8 mouse cellular contexts compared by ENCODE assay signal in genomic region chr8:11187581-11188271, GRCm38 (mm10).
A peak's percentile ranks its signal among the peaks of the same experiment; 100 is the strongest.
DNase-seq lines count a peak whose midpoint lies in the region; ATAC-seq and TF ChIP-seq lines count a peak whose summit lies in the region.

No protein-coding gene starts in this region.

- H3K27ac ChIP-seq in embryonic facial prominence, embryonic 14.5 days (replicated peaks; ENCODE audit: low read depth, low read length) = no peak overlapping the region
- H3K27ac ChIP-seq in heart, embryonic 13.5 days (replicated peaks) = no peak overlapping the region; the same call in 1 of the 2 replicates
- no peak overlapping the region for H3K27ac ChIP-seq in kidney, postnatal 0 days
- no peak overlapping the region for H3K27ac ChIP-seq in liver, adult 2 months (replicated peaks; ENCODE audit: insufficient read depth, low read depth, low read length)

- DNase-seq in A20 (ENCODE audit: low read depth, low spot score) = peak; percentile 77
- DNase-seq in adrenal gland, postnatal 36 days = peak; percentile 66 to 71
- peak; percentile 82 for DNase-seq in embryonic facial prominence, embryonic 14.5 days (ENCODE audit: low spot score)
- DNase-seq in kidney, postnatal 0 days (ENCODE audit: low spot score) = peak; percentile 90
- peak; percentile 37 for DNase-seq in liver, adult 2 months (ENCODE audit: extremely low read depth, low read depth, low spot score)
- DNase-seq in splenic B cell, adult 2 months (ENCODE audit: low read depth, low spot score) = peak; percentile 88

- H3K27me3 ChIP-seq in embryonic facial prominence, embryonic 14.5 days (replicated peaks; ENCODE audit: control insufficient read depth, insufficient read depth, low read length) = 0 out of 2 replicates have a peak, but pooled peaks cover 6% of the 10 kb centered on the region
- peaks cover 9% of the 10 kb centered on the region for H3K27me3 ChIP-seq in heart, embryonic 13.5 days (replicated peaks)
- peaks cover 10% of the 10 kb centered on the region; the same call in 1 of the 2 replicates for H3K27me3 ChIP-seq in kidney, postnatal 0 days (ENCODE audit: insufficient read depth, low read length)
- 0 out of 2 replicates have a peak, but pooled peaks cover 9% of the 10 kb centered on the region for H3K27me3 ChIP-seq in liver, adult 2 months (ENCODE audit: control insufficient read depth, insufficient read depth, low read length)
- no peaks in the 10 kb centered on the region for H3K27me3 ChIP-seq in splenic B cell, adult 2 months (ENCODE audit: control insufficient read depth, insufficient read depth, low read length, poor library complexity, severe bottlenecking)

- H3K4me2 ChIP-seq in embryonic facial prominence, embryonic 14.5 days (ENCODE audit: low read depth, low read length) = peak overlapping the region; percentile 98
- H3K4me2 ChIP-seq in heart, embryonic 13.5 days = peak overlapping the region; percentile 78
- H3K4me2 ChIP-seq in kidney, postnatal 0 days (ENCODE audit: low read length) = peak overlapping the region; percentile 68

- H3K9ac ChIP-seq in embryonic facial prominence, embryonic 14.5 days (ENCODE audit: low read depth, low read length) = peak overlapping the region; percentile 63
- peak overlapping the region; percentile 83 for H3K9ac ChIP-seq in heart, embryonic 13.5 days
- H3K9ac ChIP-seq in kidney, postnatal 0 days (ENCODE audit: low read depth, low read length) = 0 out of 2 replicates have a peak overlapping the region, but pooled peaks have one; percentile 23
- H3K9ac ChIP-seq in liver, adult 2 months (ENCODE audit: low read depth, low read length) = no peak overlapping the region

- no peaks in the 10 kb centered on the region for H3K9me3 ChIP-seq in embryonic facial prominence, embryonic 14.5 days (ENCODE audit: control insufficient read depth, low read length)
- H3K9me3 ChIP-seq in heart, embryonic 13.5 days = no peaks in the 10 kb centered on the region
- no peaks in the 10 kb centered on the region for H3K9me3 ChIP-seq in kidney, postnatal 0 days (replicated peaks; ENCODE audit: low read length)

- no peaks in the 10 kb centered on the region for H3K79me2 ChIP-seq in liver, adult 2 months (ENCODE audit: control insufficient read depth, insufficient read depth, low read length)

- peak; percentile 98 for TF ChIP-seq CTCF in kidney, postnatal 0 days (IDR thresholded peaks at IDR 0.05; ENCODE audit: low read depth)
- peak; percentile 79 for TF ChIP-seq CTCF in liver, adult 2 months (IDR thresholded peaks at IDR 0.05; ENCODE audit: low read depth, low read length)

- H3K4me3 ChIP-seq in embryonic facial prominence, embryonic 14.5 days (ENCODE audit: low read depth, low read length) = peak overlapping the region; percentile 47
- H3K4me3 ChIP-seq in heart, embryonic 13.5 days = peak overlapping the region; percentile 53
- H3K4me3 ChIP-seq in kidney, postnatal 0 days (replicated peaks; ENCODE audit: low read depth, low read length) = peak overlapping the region; percentile 34
- no peak overlapping the region for H3K4me3 ChIP-seq in liver, adult 2 months (ENCODE audit: insufficient read depth, low read depth, low read length)

- H3K36me3 ChIP-seq in embryonic facial prominence, embryonic 14.5 days (ENCODE audit: control insufficient read depth, insufficient read depth, low read length) = no peaks in the 10 kb centered on the region
- H3K36me3 ChIP-seq in heart, embryonic 13.5 days = no peaks in the 10 kb centered on the region
- no peaks in the 10 kb centered on the region for H3K36me3 ChIP-seq in kidney, postnatal 0 days (ENCODE audit: insufficient read depth, low read length)
- H3K36me3 ChIP-seq in liver, adult 2 months (ENCODE audit: control insufficient read depth, insufficient read depth, low read length) = no peaks in the 10 kb centered on the region
- H3K36me3 ChIP-seq in splenic B cell, adult 2 months (ENCODE audit: control insufficient read depth, insufficient read depth, low read length, poor library complexity, severe bottlenecking) = no peaks in the 10 kb centered on the region

- WGBS in embryonic facial prominence, embryonic 14.5 days = 1% methylated on average over 46 of the region's 46 CpGs
- 2% methylated on average over 46 of the region's 46 CpGs for WGBS in heart, embryonic 13.5 days
- WGBS in kidney, postnatal 0 days = 2% methylated on average over 46 of the region's 46 CpGs
- 5% methylated on average over 46 of the region's 46 CpGs for WGBS in liver, adult 2 months

- no peak for TF ChIP-seq POLR2A in liver, adult 2 months (IDR thresholded peaks at IDR 0.05; ENCODE audit: extremely low read depth, insufficient read depth, low read length)

- H3K4me1 ChIP-seq in embryonic facial prominence, embryonic 14.5 days (ENCODE audit: control insufficient read depth, insufficient read depth, low read length) = peaks cover 13% of the 10 kb centered on the region; the same call in 1 of the 2 replicates
- peaks cover 70% of the 10 kb centered on the region for H3K4me1 ChIP-seq in heart, embryonic 13.5 days
- H3K4me1 ChIP-seq in kidney, postnatal 0 days (replicated peaks; ENCODE audit: insufficient read depth, low read length) = peaks cover 5% of the 10 kb centered on the region; the same call in 1 of the 2 replicates
- peaks cover 3% of the 10 kb centered on the region; the same call in 1 of the 2 replicates for H3K4me1 ChIP-seq in liver, adult 2 months (ENCODE audit: control insufficient read depth, insufficient read depth, low read length)

- ATAC-seq in embryonic facial prominence, embryonic 14.5 days (ENCODE audit: low read depth) = peak; percentile 68
- ATAC-seq in heart, embryonic 13.5 days (ENCODE audit: extremely low read depth, insufficient number of reproducible peaks, low FRiP score, low TSS enrichment) = no peak
- peak; percentile 50; the same call in 1 of the 2 replicates for ATAC-seq in kidney, postnatal 0 days (replicated peaks; ENCODE audit: low FRiP score, low read depth)
- peak; percentile 79 for ATAC-seq in monocyte, adult 5-6 weeks (replicated peaks; ENCODE audit: insufficient number of reproducible peaks, low FRiP score, low TSS enrichment, poor library complexity, severe bottlenecking)

Comparison
In these comparisons a context has a peak if more than half of its experiments do, and no peak if none do; other contexts are left out.
1. DNase-seq: peak in every context shown above with its lines; median percentile 90 in kidney, postnatal 0 days; 88 in splenic B cell, adult 2 months; 82 in embryonic facial prominence, embryonic 14.5 days; 77 in A20; 68 in adrenal gland, postnatal 36 days; 37 in liver, adult 2 months.